Mouse (Mus musculus): ENCODE results near the gene 6430531B16Rik. TPM values are rescaled to one million over a fixed set of nuclear protein-coding genes. Genes with fewer than 3 reads are reported as not detected.

6430531B16Rik gene
- under 1 TPM; 0.79 to 0.89 TPM for total RNA-seq (2021)
- long read RNA-seq, experiment 1, partial matches to known transcripts: 1 of 2 reads
- long read RNA-seq, experiment 1, other reads (novel, unspliced or antisense): 1 of 2 reads
- long read RNA-seq, experiment 2, partial matches to known transcripts: 0 of 1 reads
- long read RNA-seq, experiment 2, other reads (novel, unspliced or antisense): 1 of 1 reads

- intact Hi-C loops (cut with DNase I): loop anchor here (10.0 kb wide), 1 partner anchor 166 kb away; no protein-coding TSS in a partner anchor
- peak; percentile 91 to 92 for DNase-seq (ENCODE audit: low spot score in 2 of 2)
Measured at GRCm38 (mm10) chr7:139978278-139978892, at the start of gene 6430531B16Rik. Gene 6430531B16Rik (minus strand): TSS chr7:139978755.

GRCm38 (mm10) chr7:140011336-140011735 is 32.8 kb upstream of the 6430531B16Rik start:
- intact Hi-C loops (cut with DNase I): no loop called here
- no peak for DNase-seq (ENCODE audit: low spot score in 2 of 2)

GRCm38 (mm10) chr7:140007781-140008180 is 29.2 kb upstream of the 6430531B16Rik start:
- DNase-seq (ENCODE audit: low spot score in 2 of 2): no peak
- intact Hi-C loops (cut with DNase I): no loop called here

- no peak for DNase-seq (ENCODE audit: low spot score in 2 of 2)
- intact Hi-C loops (cut with DNase I): no loop called here
Measured at GRCm38 (mm10) chr7:140006861-140007611, 28.5 kb upstream of the 6430531B16Rik start.

- intact Hi-C loops (cut with DNase I): no loop called here
- no peak for DNase-seq (ENCODE audit: low spot score in 2 of 2)
Measured at GRCm38 (mm10) chr7:140004666-140005065, 26.1 kb upstream of the 6430531B16Rik start.

GRCm38 (mm10) chr7:140001086-140001740 is 22.7 kb upstream of the 6430531B16Rik start:
- intact Hi-C loops (cut with DNase I): no loop called here
- no peak for DNase-seq (ENCODE audit: low spot score in 2 of 2)

- peak; percentile 34 for DNase-seq (ENCODE audit: low spot score in 2 of 2)
- intact Hi-C loops (cut with DNase I): loop anchor here (5.0 kb wide), 1 partner anchor 92 kb away; no protein-coding TSS in a partner anchor
Measured at GRCm38 (mm10) chr7:139998691-139999350, 20.3 kb upstream of the 6430531B16Rik start.

- peak; percentile 80 for DNase-seq (ENCODE audit: low spot score in 2 of 2)
- intact Hi-C loops (cut with DNase I): loop anchor here (5.0 kb wide), 1 partner anchor 87 kb away; no protein-coding TSS in a partner anchor
Measured at GRCm38 (mm10) chr7:139994676-139995075, 16.1 kb upstream of the 6430531B16Rik start.

- intact Hi-C loops (cut with DNase I): no loop called here
- DNase-seq (ENCODE audit: low spot score in 2 of 2): no peak
Measured at GRCm38 (mm10) chr7:139994202-139994601, 15.6 kb upstream of the 6430531B16Rik start.

- DNase-seq (ENCODE audit: low spot score in 2 of 2): no peak
- intact Hi-C loops (cut with DNase I): no loop called here
Measured at GRCm38 (mm10) chr7:139993532-139993931, 15.0 kb upstream of the 6430531B16Rik start.

GRCm38 (mm10) chr7:139992406-139992805 is 13.9 kb upstream of the 6430531B16Rik start, which contains the start of gene Adam8:
Gene Adam8 (minus strand): TSS chr7:139992562.
- DNase-seq (ENCODE audit: low spot score in 2 of 2): no peak
- intact Hi-C loops (cut with DNase I): no loop called here

GRCm38 (mm10) chr7:139990864-139991394 is 12.4 kb upstream of the 6430531B16Rik start:
- no peak for DNase-seq (ENCODE audit: low spot score in 2 of 2)
- intact Hi-C loops (cut with DNase I): no loop called here

GRCm38 (mm10) chr7:139988272-139988671 is 9.7 kb upstream of the 6430531B16Rik start:
- no peak for DNase-seq (ENCODE audit: low spot score in 2 of 2)
- intact Hi-C loops (cut with DNase I): no loop called here

- intact Hi-C loops (cut with DNase I): no loop called here
- no peak for DNase-seq (ENCODE audit: low spot score in 2 of 2)
Measured at GRCm38 (mm10) chr7:139984505-139984904, 6.0 kb upstream of the 6430531B16Rik start.

- intact Hi-C loops (cut with DNase I): no loop called here
- no peak for DNase-seq (ENCODE audit: low spot score in 2 of 2)
Measured at GRCm38 (mm10) chr7:139982058-139982457, 3.5 kb upstream of the 6430531B16Rik start.

- no peak for DNase-seq (ENCODE audit: low spot score in 2 of 2)
- intact Hi-C loops (cut with DNase I): no loop called here
Measured at GRCm38 (mm10) chr7:139980778-139981177, 2.2 kb upstream of the 6430531B16Rik start.

- no peak for DNase-seq (ENCODE audit: low spot score in 2 of 2)
- intact Hi-C loops (cut with DNase I): loop anchor here (10.0 kb wide), 1 partner anchor 166 kb away; no protein-coding TSS in a partner anchor
Measured at GRCm38 (mm10) chr7:139979011-139979719, 610 bp upstream of the 6430531B16Rik start.

- no peak for DNase-seq (ENCODE audit: low spot score in 2 of 2)
- intact Hi-C loops (cut with DNase I): loop anchor here (10.0 kb wide), 1 partner anchor 169 kb away; no protein-coding TSS in a partner anchor
Measured at GRCm38 (mm10) chr7:139975471-139975870, 3.1 kb downstream of the 6430531B16Rik start.
